Mouse (Mus musculus) layer of hippocampus, adult 11-12 months (tissue): ENCODE measurements around the gene Tusc2.
"Not testable (repeated sequence)": the region's sequence is repeated elsewhere in the genome, so short reads cannot be mapped to it uniquely, and the experiment has no call there.

Experiments used
- DNase-seq: peaks from one replicate; pipeline ENCODE4 v3.0.0; 2022; ENCODE audit warnings: low spot score

Tusc2 gene

GRCm38 (mm10) chr9:107568331-107569261, 5.5 kb downstream of the Tusc2 start:
- DNase-seq, result peak; percentile 87

GRCm38 (mm10) chr9:107569270-107569669, 6.2 kb downstream of the Tusc2 start:
- no peak for DNase-seq

- DNase-seq, result no peak
These were observed 7.0 kb downstream of the Tusc2 start for GRCm38 (mm10) chr9:107570016-107570415.

GRCm38 (mm10) chr9:107570845-107571244, 7.8 kb downstream of the Tusc2 start:
- no peak for DNase-seq

GRCm38 (mm10) chr9:107571534-107572326, 8.7 kb downstream of the Tusc2 start:
- DNase-seq, result no peak

GRCm38 (mm10) chr9:107572327-107572662, 9.2 kb downstream of the Tusc2 start:
- no peak for DNase-seq

GRCm38 (mm10) chr9:107573774-107574173, 10.7 kb downstream of the Tusc2 start:
- DNase-seq, result not testable (repeated sequence)

- no peak for DNase-seq
These were observed 12.7 kb downstream of the Tusc2 start for GRCm38 (mm10) chr9:107575579-107576356.

- DNase-seq, result peak; percentile 48
These were observed 13.5 kb downstream of the Tusc2 start, which contains the start of gene Hyal1 for GRCm38 (mm10) chr9:107576357-107577107. Gene Hyal1, plus strand, starts transcription at chr9:107576927.

- DNase-seq, result no peak
These were observed 14.8 kb downstream of the Tusc2 start for GRCm38 (mm10) chr9:107577871-107578270.

GRCm38 (mm10) chr9:107578587-107578986, 15.5 kb downstream of the Tusc2 start, which contains the start of gene Naa80:
Gene Naa80, plus strand, starts transcription at chr9:107578887.
- no peak for DNase-seq

- no peak for DNase-seq
These were observed 16.2 kb downstream of the Tusc2 start for GRCm38 (mm10) chr9:107579023-107579900.

- peak; percentile 91 for DNase-seq
These were observed 17.7 kb downstream of the Tusc2 start, which contains the start of gene Hyal3 for GRCm38 (mm10) chr9:107580501-107581317. Gene Hyal3, plus strand, starts transcription at chr9:107580818.

- DNase-seq, result no peak
These were observed 18.5 kb downstream of the Tusc2 start for GRCm38 (mm10) chr9:107581584-107581983.

GRCm38 (mm10) chr9:107582509-107583062, 19.5 kb downstream of the Tusc2 start:
- DNase-seq, result no peak

- DNase-seq, result no peak
These were observed 20.1 kb downstream of the Tusc2 start for GRCm38 (mm10) chr9:107583174-107583573.

- no peak for DNase-seq
These were observed 23.4 kb downstream of the Tusc2 start for GRCm38 (mm10) chr9:107586504-107586903.

- DNase-seq, result peak; percentile 98
These were observed 24.1 kb downstream of the Tusc2 start, which contains the start of gene Ifrd2 for GRCm38 (mm10) chr9:107586974-107587832. Gene Ifrd2, plus strand, starts transcription at chr9:107587642.
